26 mouse cellular contexts compared by ENCODE assay signal in genomic region chr9:78463337-78463736, GRCm38 (mm10). TPM values are rescaled to one million over a fixed set of nuclear protein-coding genes. Genes with fewer than 3 reads are reported as not detected.
"Had no signal": no experiment of that assay in that cellular context is flagged by ENCODE, and none has a peak within 500 bp of the region (broad histone marks: within the 10 kb centered on the region; RNA-seq: fewer than 3 reads in every experiment).

No protein-coding gene starts in this region.

- H3K9ac ChIP-seq: kidney, embryonic 15.5 days; limb, embryonic 12.5 days; limb, embryonic 15.5 days; liver, embryonic 15.5 days; neural tube, embryonic 12.5 days; neural tube, embryonic 15.5 days; stomach, embryonic 15.5 days had no signal

- H3K27ac ChIP-seq: kidney, embryonic 15.5 days; left cerebral cortex, adult 2 months; limb, embryonic 12.5 days; limb, embryonic 15.5 days; liver, embryonic 15.5 days; neural tube, embryonic 12.5 days; neural tube, embryonic 15.5 days; stomach, embryonic 15.5 days had no signal

- H3K9me3 ChIP-seq: kidney, embryonic 15.5 days; limb, embryonic 12.5 days; limb, embryonic 15.5 days; liver, embryonic 15.5 days; neural tube, embryonic 12.5 days; neural tube, embryonic 15.5 days; stomach, embryonic 15.5 days had no signal

- DNase-seq: kidney, adult 11 months; kidney, adult 8-10 months; kidney, postnatal 10 days; kidney, postnatal 36 days; layer of hippocampus, postnatal 36 days; left cerebral cortex, postnatal 4 days; lung, adult 2 months; lung, postnatal 14 days; lung, postnatal 4 days; midbrain, embryonic 14.5 days; retina, postnatal 1 day; right cerebral cortex, postnatal 25 days; spleen, adult 18-20 months; thymus, adult 18-20 months; thymus, postnatal 36 days had no signal

- H3K27me3 ChIP-seq: kidney, embryonic 15.5 days; limb, embryonic 12.5 days; limb, embryonic 15.5 days; liver, embryonic 15.5 days; neural tube, embryonic 12.5 days; neural tube, embryonic 15.5 days; stomach, embryonic 15.5 days had no signal

- H3K4me3 ChIP-seq: kidney, embryonic 15.5 days; left cerebral cortex, adult 2 months; limb, embryonic 12.5 days; limb, embryonic 15.5 days; liver, embryonic 15.5 days; neural tube, embryonic 12.5 days; neural tube, embryonic 15.5 days; stomach, embryonic 15.5 days had no signal

- H3K4me2 ChIP-seq: kidney, embryonic 15.5 days; limb, embryonic 12.5 days; limb, embryonic 15.5 days; liver, embryonic 11.5 days; liver, embryonic 15.5 days; midbrain, embryonic 11.5 days; neural tube, embryonic 12.5 days; neural tube, embryonic 15.5 days; stomach, embryonic 15.5 days had no signal

- H3K4me1 ChIP-seq: kidney, embryonic 15.5 days; limb, embryonic 12.5 days; limb, embryonic 15.5 days; liver, embryonic 15.5 days; neural tube, embryonic 12.5 days; neural tube, embryonic 15.5 days; stomach, embryonic 15.5 days had no signal

RNA-seq across cellular contexts. Expression of gene Gm17324, which starts 14.8 kb away (rescaled TPM):
- total RNA-seq: megakaryocyte-erythroid progenitor cell, adult 5-6 weeks had no signal
- polyA plus RNA-seq: lung, adult 2 months had no signal
